Mouse (Mus musculus) right cerebral cortex, postnatal 10 days (tissue): ENCODE results near the gene Enc1.

ENCODE experiments used
- DNase-seq, 2 experiments: peaks; one replicate each; pipeline ENCODE4 v3.0.0; 2021; ENCODE audit warnings: low spot score in 2 of 2

Gene Enc1

GRCm38 (mm10) chr13:97290747-97291146 is 49.8 kb downstream of the Enc1 start:
- no peak for DNase-seq

- no peak for DNase-seq
These were observed 50.4 kb downstream of the Enc1 start for GRCm38 (mm10) chr13:97291354-97291753.

- DNase-seq = peak; percentile 47 to 62
These were observed 51.1 kb downstream of the Enc1 start for GRCm38 (mm10) chr13:97292026-97292425.

- DNase-seq = no peak
These were observed 51.7 kb downstream of the Enc1 start for GRCm38 (mm10) chr13:97292451-97293245.

GRCm38 (mm10) chr13:97295101-97295852 is 54.4 kb downstream of the Enc1 start:
- no peak for DNase-seq

DNA sequence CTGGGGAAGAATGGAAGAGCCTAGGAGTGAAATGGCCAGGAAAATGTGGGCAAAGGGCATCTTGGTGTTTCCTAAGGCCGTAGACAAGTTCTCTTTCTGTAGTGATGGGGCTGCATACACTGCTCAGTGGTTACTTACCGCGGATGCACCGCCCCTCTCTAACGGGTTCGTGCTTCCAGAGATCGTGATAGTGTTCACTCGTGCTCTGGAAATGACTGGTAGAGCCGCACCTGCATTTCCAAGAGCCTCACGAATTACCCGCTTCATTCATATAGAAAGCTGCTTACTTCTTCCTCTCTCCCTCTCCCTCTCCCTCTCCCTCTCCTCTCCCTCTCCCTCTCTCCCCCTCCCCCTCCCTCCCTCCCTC is 54.9 kb downstream of the Enc1 start:
- DNase-seq = no peak

DNA sequence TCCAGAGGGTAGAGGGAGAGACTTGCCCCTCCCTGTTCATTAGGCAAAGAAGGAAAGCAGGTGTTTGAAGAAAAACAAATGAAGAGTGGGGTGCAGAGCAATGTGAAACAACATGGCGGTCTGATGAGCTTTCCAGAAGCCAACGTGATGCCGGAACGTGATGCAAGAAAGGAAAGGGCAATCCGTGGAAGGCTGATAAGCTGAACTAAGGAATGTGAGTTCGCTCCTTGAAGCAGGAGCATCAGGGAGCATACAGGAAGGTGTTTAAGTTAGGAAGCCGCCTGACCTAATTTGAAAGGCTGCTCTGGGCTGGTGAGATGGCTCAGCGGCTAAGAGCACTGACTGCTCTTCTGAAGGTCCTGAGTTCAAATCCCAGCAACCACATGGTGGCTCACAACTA is 55.4 kb downstream of the Enc1 start:
- no peak for DNase-seq

- DNase-seq = no peak
These were observed 55.9 kb downstream of the Enc1 start for GRCm38 (mm10) chr13:97296757-97297156.

DNA sequence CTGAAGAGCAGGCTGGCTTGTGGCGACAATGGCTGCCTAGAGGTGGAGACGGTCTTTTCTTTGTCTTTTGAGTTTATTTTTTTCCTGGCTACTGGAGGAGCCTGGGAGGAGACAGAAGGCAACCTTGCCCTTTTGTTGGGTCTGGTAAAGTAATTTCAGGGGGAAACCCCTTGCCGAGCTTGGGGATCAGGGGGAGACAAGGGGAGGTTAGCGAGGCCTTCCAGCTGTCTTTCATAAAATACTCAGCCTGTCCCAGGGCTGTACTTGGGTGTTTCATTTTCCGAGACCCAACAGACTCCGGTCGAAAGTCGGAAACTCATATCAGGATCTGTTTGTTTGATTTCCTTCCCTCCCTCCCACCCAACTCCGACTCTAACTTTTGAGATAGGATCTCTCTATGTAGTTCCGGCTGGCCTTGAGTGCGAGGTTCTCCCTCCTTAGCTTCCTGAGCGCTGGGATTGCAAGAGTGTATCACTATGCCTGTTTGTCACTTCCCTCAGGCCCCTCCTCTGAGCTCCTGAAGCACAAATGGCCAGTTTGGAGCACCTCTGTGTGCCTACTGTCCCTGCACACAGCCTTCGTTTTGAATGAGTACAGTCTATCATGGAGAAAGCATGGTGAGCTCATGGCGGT is 56.6 kb downstream of the Enc1 start:
- no peak for DNase-seq

DNA sequence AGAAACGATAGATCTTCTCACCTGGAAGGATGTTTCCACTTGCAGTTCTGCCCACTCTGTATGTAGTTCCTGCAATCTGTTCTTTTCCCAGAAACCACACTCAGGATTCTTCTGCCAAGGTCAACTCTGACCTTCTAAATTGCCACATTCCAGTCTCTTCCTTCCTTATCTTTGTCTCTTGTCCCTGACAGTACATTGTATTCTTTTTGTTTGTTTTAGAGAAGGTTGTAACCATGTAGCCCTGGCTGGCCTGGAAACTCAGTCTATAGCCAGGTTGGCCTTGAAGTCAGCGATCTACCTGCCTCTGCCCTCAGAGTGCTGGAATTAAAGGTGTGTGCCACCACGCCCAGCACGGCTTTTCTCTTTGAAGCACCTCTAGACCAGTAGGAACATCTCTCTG is 58.0 kb downstream of the Enc1 start:
- no peak for DNase-seq

GRCm38 (mm10) chr13:97299877-97300873 is 59.3 kb downstream of the Enc1 start:
- no peak for DNase-seq
